Comparison of ENCODE assay signal across 20 mouse cellular contexts in the genomic region with DNA sequence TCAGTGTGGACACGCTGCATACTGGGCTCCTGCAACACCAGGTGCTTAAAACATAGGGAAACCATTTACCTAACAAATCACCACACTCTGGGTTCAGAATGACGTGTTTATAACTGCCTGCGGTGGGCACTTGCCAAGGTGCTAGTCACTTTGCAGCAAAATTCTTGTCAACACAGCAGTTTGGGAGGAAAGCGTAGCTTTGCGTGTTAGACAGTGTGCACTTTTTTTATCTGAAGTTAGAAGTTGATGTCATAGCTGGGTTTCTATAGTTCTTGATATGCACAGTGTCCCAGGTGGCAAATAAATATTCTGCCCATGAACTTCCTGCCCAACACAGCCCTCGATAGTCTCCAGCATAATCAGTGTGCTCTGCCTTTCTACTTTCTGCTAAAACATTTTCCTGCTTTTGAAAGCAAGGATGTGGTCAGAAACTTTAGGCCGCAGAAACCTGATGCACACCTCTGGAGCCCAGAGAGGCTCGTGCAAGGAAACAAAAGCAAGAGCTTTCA.
A peak's percentile ranks its signal among the peaks of the same experiment; 100 is the strongest.
DNase-seq lines count a peak whose midpoint lies in the region; ATAC-seq and TF ChIP-seq lines count a peak whose summit lies in the region.
"Had no signal": no experiment of that assay in that cellular context is flagged by ENCODE, and none has a peak within 500 bp of the region (broad histone marks: within the 10 kb centered on the region; RNA-seq: fewer than 3 reads in every experiment).

No protein-coding gene starts in this region.

- H3K27me3 ChIP-seq in forebrain, postnatal 0 days (ENCODE audit: insufficient read depth, low read length) = no peaks in the 10 kb centered on the region
- no peaks in the 10 kb centered on the region for H3K27me3 ChIP-seq in forebrain, embryonic 13.5 days
- H3K27me3 ChIP-seq in limb, embryonic 13.5 days = no peaks in the 10 kb centered on the region
- H3K27me3 ChIP-seq: forebrain, embryonic 12.5 days; liver, embryonic 15.5 days; midbrain, embryonic 13.5 days; neural tube, embryonic 13.5 days had no signal

- no peak overlapping the region for H3K4me2 ChIP-seq in forebrain, postnatal 0 days (ENCODE audit: low read depth)
- H3K4me2 ChIP-seq in forebrain, embryonic 13.5 days = no peak overlapping the region
- H3K4me2 ChIP-seq in limb, embryonic 13.5 days (replicated peaks) = peak overlapping the region; percentile 9; the same call in 1 of the 2 replicates
- H3K4me2 ChIP-seq: forebrain, embryonic 12.5 days; heart, embryonic 11.5 days; hindbrain, embryonic 14.5 days; liver, embryonic 15.5 days; midbrain, embryonic 13.5 days; neural tube, embryonic 13.5 days had no signal

- no peaks in the 10 kb centered on the region for H3K4me1 ChIP-seq in forebrain, postnatal 0 days (ENCODE audit: insufficient read depth)
- no peaks in the 10 kb centered on the region for H3K4me1 ChIP-seq in forebrain, embryonic 13.5 days
- H3K4me1 ChIP-seq in limb, embryonic 13.5 days = peaks cover 15% of the 10 kb centered on the region
- H3K4me1 ChIP-seq: forebrain, embryonic 12.5 days; liver, embryonic 15.5 days; midbrain, embryonic 13.5 days; neural tube, embryonic 13.5 days had no signal

- no peaks in the 10 kb centered on the region for H3K36me3 ChIP-seq in forebrain, postnatal 0 days (ENCODE audit: insufficient read depth)
- no peaks in the 10 kb centered on the region for H3K36me3 ChIP-seq in forebrain, embryonic 13.5 days (ENCODE audit: poor library complexity, severe bottlenecking)
- no peaks in the 10 kb centered on the region for H3K36me3 ChIP-seq in limb, embryonic 13.5 days
- H3K36me3 ChIP-seq: embryonic facial prominence, embryonic 10.5 days; forebrain, embryonic 12.5 days; liver, embryonic 15.5 days; midbrain, embryonic 13.5 days; neural tube, embryonic 13.5 days had no signal

- DNase-seq in forebrain, postnatal 0 days = no peak
- peak; percentile 2 for DNase-seq in 416B (ENCODE audit: low read depth)
- no peak for DNase-seq in urinary bladder, adult 18-20 months (ENCODE audit: low spot score in 2 of 2)
- DNase-seq in urinary bladder, postnatal 14 days (ENCODE audit: low spot score) = no peak
- DNase-seq in layer of hippocampus, adult 2 months (ENCODE audit: low spot score in 2 of 2) = no peak
- DNase-seq: adrenal gland, postnatal 25 days; cerebellum, adult 2 months; heart, postnatal 10 days; thymus, postnatal 25 days had no signal

- WGBS in forebrain, postnatal 0 days = 70% methylated on average over 8 of the region's 8 CpGs
- WGBS in forebrain, embryonic 13.5 days = 85% methylated on average over 8 of the region's 8 CpGs
- WGBS in limb, embryonic 13.5 days = 25% methylated on average over 8 of the region's 8 CpGs

- H3K9me3 ChIP-seq in forebrain, postnatal 0 days (ENCODE audit: low read length) = no peaks in the 10 kb centered on the region
- no peaks in the 10 kb centered on the region for H3K9me3 ChIP-seq in forebrain, embryonic 13.5 days (replicated peaks)
- no peaks in the 10 kb centered on the region for H3K9me3 ChIP-seq in limb, embryonic 13.5 days
- H3K9me3 ChIP-seq: embryonic facial prominence, embryonic 10.5 days; forebrain, embryonic 12.5 days; liver, embryonic 15.5 days; midbrain, embryonic 13.5 days; neural tube, embryonic 13.5 days had no signal

- peak; percentile 25; the same call in 1 of the 2 replicates for ATAC-seq in forebrain, postnatal 0 days
- ATAC-seq in forebrain, embryonic 13.5 days = no peak
- peak; percentile 44 for ATAC-seq in granulocyte monocyte progenitor cell, adult 5-6 weeks (replicated peaks; ENCODE audit: poor library complexity, severe bottlenecking)
- peak; percentile 67; the same call in 1 of the 2 replicates for ATAC-seq in limb, embryonic 13.5 days (ENCODE audit: low FRiP score, low read depth)
- ATAC-seq: intestine, postnatal 0 days; midbrain, embryonic 13.5 days had no signal

- TF ChIP-seq CTCF in forebrain, postnatal 0 days (IDR thresholded peaks at IDR 0.05; ENCODE audit: low read depth) = no peak
- TF ChIP-seq CTCF in layer of hippocampus, adult 2 months (conservative IDR thresholded peaks at IDR 0.05) = no peak

- H3K27ac ChIP-seq in forebrain, postnatal 0 days (ENCODE audit: low read depth, low read length) = no peak overlapping the region
- no peak overlapping the region for H3K27ac ChIP-seq in forebrain, embryonic 13.5 days
- peak overlapping the region; percentile 61; the same call in 1 of the 2 replicates for H3K27ac ChIP-seq in limb, embryonic 13.5 days
- no peak overlapping the region for H3K27ac ChIP-seq in layer of hippocampus, adult 2 months
- H3K27ac ChIP-seq: embryonic facial prominence, embryonic 10.5 days; forebrain, embryonic 12.5 days; hindbrain, embryonic 14.5 days; liver, embryonic 15.5 days; midbrain, embryonic 13.5 days; neural tube, embryonic 13.5 days had no signal

- no peak overlapping the region for H3K4me3 ChIP-seq in forebrain, postnatal 0 days (ENCODE audit: low read depth, low read length)
- no peak overlapping the region for H3K4me3 ChIP-seq in forebrain, embryonic 13.5 days
- no peak overlapping the region for H3K4me3 ChIP-seq in limb, embryonic 13.5 days
- H3K4me3 ChIP-seq in layer of hippocampus, adult 2 months = no peak overlapping the region
- H3K4me3 ChIP-seq: embryonic facial prominence, embryonic 10.5 days; forebrain, embryonic 12.5 days; liver, embryonic 15.5 days; midbrain, embryonic 13.5 days; neural tube, embryonic 13.5 days had no signal

- no peak overlapping the region for H3K9ac ChIP-seq in forebrain, postnatal 0 days
- no peak overlapping the region for H3K9ac ChIP-seq in forebrain, embryonic 13.5 days
- H3K9ac ChIP-seq in limb, embryonic 13.5 days = no peak overlapping the region
- H3K9ac ChIP-seq: forebrain, embryonic 12.5 days; hindbrain, embryonic 14.5 days; liver, embryonic 15.5 days; midbrain, embryonic 13.5 days; neural tube, embryonic 13.5 days had no signal
